Mouse (Mus musculus): ENCODE results near the gene Gm7971.
"Not testable (repeated sequence)": the region's sequence is repeated elsewhere in the genome, so short reads cannot be mapped to it uniquely, and the experiment has no call there.

Gm7971 gene

DNA sequence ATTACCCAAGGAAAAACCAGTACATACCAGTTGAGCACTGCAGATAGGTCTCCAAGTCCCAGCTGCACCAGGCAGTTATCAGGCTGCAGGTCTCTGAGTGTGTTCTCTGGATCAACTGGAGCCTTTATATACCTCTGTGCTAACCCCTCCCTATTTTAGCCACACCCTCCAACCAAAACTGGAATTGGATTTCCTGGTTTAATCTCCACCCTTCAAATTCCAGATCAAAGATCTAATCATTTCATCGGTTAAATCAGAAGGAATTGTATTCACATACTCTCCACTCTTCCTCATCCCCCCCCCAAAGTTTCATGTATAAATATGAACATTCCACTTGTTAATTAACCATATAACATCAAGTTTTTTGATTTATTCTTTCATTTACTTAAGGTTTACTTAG, at the start of gene Gm7971:
Gene Gm7971, minus strand, starts transcription at position 101 of the 400 bp plus-strand sequence.
- not testable (repeated sequence) for DNase-seq (ENCODE audit: low read depth, low spot score)
